Mouse (Mus musculus) cerebellum, postnatal 10 days (tissue): ENCODE data around the gene Fam53b.

ENCODE experiments used
- DNase-seq, 2 experiments: peaks; one replicate each; pipeline ENCODE4 v3.0.0; 2021; ENCODE audit warnings: mixed read lengths in 2 of 2

Gene Fam53b

GRCm38 (mm10) chr7:132813416-132814088 lies at the start of gene Fam53b:
Fam53b (minus strand) TSS chr7:132813886.
- DNase-seq, result peak; percentile 86 to 90

- DNase-seq, result peak; percentile 94 to 97
These were observed 45.6 kb upstream of the Fam53b start, which contains the start of gene Abraxas2 for GRCm38 (mm10) chr7:132859042-132859958. Abraxas2 (plus strand) TSS chr7:132859225.

GRCm38 (mm10) chr7:132858043-132858608 lies 44.4 kb upstream of the Fam53b start:
- peak; percentile 22 to 31 for DNase-seq

- DNase-seq, result no peak
These were observed 42.4 kb upstream of the Fam53b start for GRCm38 (mm10) chr7:132856083-132856482.

DNA sequence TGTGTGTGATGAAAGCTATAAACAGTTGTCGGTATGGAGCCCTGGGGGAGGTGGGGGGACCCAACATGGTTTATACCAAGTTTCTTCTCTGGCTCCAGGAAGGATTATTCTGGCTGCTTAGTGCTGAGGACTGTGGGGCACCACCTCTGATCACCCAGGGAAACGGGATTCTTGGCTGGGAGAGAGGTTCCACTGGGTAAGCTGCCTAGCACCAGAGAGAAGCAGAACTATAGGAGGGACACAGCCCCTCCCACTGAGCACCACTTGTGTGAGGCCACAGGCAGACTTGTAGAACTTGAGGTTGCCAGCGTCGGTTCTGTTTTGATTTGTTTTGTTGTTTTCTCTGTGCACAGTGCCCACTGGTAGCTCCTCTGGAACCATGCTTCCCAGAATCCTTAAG lies 40.3 kb upstream of the Fam53b start:
- DNase-seq, result peak; percentile 24 to 27

DNA sequence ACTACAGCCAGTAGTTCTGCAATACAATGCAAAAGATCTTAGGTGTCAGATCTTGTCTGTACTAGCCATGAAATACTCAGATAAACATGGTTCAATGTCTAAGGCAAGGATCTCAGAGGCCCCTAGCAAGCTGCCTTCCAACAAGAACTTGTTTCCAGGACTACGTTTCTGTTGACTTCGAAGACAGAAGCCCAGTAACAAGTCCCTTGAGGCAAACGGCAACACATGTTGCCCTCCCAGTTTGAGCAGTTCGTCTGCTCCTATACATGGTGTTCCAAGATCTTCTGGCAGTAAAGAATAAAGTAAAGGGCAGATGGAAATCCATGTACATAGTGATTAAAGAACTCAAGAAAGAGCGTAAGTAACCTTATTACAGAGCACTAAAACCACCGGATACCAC lies 39.7 kb upstream of the Fam53b start:
- peak in 1 of 2 experiments; percentile 7 for DNase-seq

DNA sequence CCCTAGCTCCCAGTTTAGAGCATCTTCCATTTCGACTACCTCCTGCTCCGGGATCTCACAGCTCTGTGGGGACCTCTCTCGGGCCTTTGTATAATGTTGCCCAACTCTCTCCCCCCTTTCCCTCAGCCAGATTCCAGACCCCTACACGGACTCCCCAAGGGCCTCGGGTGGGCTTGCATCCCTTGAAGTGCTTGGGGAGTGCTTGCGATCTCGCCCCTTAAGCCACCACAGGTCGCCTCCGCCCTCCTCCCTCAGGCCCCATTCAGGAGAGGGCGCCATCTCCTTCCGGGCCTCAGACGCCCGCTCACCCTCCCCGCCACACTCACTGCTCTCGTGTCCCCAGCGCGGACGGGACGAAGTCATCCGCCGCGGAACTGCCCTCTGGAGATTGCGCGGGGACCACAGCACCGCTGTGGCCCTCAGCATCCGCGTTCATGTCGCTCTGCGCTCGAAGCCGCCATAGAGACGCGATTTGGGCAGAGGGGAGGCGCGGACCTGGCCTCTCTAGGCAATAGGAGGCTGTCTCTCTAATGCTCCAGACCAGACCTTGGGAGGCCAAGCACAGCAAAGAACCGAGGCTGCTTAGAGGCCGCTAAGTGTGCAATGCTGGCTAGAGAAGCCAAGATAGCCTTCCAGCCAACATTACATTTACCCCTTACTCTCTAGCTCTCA lies 38.6 kb upstream of the Fam53b start, which contains the start of gene Eef1akmt2:
Gene Eef1akmt2, minus strand, starts transcription at position 501 of the 672 bp plus-strand sequence.
- DNase-seq, result peak; percentile 90 to 92

DNA sequence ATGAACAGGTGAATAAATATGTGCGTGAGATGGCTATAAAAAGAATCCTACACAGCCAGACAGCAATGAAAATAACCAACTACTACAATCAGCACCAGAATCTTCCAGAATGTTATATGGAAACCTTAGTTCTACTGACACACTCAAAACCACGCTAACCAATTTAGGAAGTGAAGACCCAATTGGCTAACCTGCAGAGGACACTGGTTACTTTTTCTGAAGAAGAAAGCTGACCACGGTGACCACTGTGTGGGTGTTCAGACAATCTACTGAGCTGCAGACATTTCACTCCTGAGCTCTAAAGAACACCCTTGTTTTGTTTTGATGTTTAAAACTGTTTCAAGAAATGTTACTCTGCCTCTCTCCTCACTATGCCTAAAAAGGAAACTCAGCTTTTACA lies 29.5 kb upstream of the Fam53b start:
- no peak for DNase-seq

DNA sequence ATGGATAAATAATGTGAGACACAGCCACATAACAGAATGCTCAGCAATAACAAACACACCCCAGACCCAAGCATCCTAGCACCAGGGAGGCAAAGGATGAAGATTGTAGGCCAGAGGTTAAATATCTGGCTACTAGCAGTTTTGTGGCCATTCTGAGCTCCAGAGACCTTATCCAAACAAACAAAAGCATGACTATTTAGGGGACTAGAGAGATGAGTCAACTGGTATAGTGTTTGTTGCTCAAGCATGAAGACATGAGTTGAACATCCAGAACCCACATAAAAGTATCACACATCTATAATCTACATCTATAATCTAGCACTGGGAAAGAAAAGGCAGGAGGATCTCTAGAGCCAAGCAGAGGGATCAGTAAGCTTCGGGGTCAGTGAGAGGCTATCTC lies 28.8 kb upstream of the Fam53b start:
- no peak for DNase-seq

GRCm38 (mm10) chr7:132841287-132841686 lies 27.6 kb upstream of the Fam53b start:
- no peak for DNase-seq

DNA sequence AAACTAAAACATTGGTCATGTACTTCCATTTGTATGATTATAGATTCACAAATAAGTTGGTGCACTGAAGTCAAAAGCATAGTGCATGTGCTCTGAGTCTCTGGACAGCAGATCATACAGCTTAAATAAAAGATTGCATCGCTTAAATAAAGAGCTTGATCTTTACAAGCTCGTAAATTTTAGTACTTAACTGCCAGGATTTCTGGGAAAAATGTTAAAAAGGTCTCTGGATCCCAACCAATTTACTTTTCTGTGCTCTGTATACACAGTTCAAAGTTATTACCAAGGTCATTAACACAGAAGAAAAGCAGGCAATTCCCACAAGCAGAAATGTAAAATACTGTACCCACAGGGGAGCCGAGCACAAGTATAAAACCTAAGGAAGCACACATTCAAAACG lies 17.3 kb upstream of the Fam53b start:
- DNase-seq, result no peak

- no peak for DNase-seq
These were observed 10.8 kb upstream of the Fam53b start for GRCm38 (mm10) chr7:132824346-132825022.

DNA sequence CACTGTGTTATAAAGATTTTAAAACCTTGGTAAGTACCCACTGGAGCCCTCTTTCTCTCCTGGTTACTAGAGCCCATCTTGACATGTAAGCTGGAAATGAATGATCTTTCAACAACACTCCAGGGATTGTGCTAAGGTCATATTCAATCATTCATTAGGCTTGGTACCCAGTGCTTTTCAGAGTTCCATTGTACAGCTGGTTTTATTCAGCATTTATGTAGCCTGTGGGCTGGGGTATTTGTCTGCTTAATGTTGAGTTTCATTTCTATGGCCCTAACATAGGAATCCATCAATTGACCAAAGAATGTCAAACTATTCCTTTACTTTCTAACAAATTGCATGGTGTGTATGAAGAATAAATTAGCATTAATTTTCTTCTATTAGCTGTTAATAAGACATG lies 10.1 kb upstream of the Fam53b start:
- no peak for DNase-seq

- DNase-seq, result no peak
These were observed 7.0 kb upstream of the Fam53b start for GRCm38 (mm10) chr7:132820692-132821091.

- DNase-seq, result no peak
These were observed 3.4 kb upstream of the Fam53b start for GRCm38 (mm10) chr7:132817056-132817455.

GRCm38 (mm10) chr7:132816528-132816927 lies 2.8 kb upstream of the Fam53b start:
- no peak for DNase-seq

DNA sequence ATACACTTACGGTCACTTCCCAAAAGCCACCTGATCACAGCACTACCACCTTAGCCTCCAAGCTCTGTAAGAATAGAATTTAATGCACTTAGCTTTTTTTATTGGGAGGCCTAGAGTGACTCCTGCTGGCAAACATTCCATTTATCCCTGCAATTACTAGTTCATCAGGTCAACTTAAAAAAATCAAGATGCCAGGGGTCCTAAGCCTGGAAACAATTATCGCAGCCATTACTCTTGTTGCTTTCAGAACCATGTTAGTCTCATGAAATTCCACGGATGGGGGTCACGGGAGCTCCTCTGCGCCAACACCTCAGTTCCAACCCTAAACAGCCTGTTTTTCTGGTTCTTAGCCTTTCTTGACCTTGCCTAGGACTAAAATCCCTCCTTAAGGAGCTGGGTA lies 1.4 kb upstream of the Fam53b start:
- no peak for DNase-seq

- peak in 1 of 2 experiments; percentile 50 for DNase-seq
These were observed 384 bp upstream of the Fam53b start for GRCm38 (mm10) chr7:132814089-132814450.

DNA sequence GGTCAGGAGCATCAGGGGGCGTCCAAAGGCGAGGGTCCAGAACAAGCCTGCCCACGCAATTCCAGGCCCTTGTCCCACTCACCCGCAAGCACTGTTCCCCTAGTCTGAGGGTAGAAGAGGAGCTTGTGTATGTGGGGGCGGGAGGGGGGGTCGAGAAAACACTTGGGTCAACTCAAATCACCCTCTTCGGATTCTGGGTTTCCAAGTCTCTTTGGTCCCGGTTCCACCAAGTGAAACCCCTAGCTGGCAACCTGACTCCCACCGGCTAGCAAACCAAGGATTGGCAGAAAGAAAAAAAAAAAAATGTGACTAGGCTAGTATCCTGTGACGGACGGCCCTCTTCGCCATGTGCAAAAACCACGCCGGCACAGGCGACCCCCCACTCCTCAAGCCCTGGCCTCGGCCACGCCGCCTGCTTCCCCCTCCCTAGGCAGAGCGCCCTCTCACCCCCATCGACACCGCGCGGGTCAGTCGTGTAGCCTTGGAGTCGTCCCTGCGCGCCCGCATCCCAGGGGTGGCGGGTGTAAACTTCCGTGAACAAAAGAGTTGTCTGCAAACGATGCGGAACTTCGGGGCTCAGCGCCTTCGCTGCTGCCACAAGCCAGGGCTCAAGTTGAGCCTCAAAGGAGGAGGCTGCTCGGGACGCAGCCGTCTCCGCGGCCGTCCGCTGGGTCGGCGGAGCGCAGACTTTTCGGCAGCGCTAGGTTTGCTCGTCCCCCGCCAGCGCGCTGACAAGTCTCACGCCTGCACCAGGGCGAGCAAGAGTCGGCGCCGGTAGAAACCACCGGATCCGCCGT lies 869 bp downstream of the Fam53b start:
- peak; percentile 76 for DNase-seq

DNA sequence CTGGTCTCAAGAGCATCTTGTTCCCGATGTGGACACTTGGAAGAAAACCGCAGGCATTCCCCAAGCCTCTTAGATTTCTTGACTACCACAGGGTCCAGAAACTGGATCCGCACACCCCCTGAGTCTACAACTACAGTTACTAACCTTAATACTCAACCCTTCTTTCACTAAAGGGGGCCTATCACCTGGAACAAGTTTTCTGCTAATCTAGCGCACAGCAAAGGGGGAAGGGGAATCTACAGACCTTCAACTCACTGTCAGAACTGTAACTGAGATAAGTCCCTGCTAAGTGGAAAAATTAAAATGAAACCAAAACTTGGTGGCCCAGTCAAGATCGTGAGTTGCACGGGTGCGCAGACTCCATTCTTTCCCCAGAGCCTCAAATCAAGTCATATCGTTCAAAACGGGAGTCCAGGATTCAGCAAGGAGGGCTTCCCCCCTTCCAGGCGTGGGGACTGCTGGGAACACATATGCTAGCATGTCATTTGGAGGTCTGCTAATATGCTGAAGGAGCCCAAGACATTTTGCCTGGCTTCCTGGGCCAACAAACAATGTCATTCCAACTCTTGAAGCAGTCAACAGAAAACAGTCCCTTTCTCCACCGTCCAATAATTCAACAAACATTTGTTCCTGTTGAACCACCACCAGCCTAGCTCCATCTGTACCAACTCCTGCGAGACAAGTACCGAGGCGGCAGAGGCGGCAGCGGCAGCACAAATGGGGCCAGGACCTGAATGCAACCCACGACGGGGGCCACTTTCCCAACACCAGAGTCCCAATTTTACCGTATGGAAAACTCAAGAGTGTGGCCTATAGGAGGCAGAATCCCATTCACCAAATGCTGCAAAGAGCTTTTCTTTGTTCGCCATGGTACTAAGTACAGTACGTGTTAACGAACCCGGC lies 1.7 kb downstream of the Fam53b start:
- DNase-seq, result peak; percentile 64
